Mouse (Mus musculus) forebrain, embryonic 11.5 days (tissue): ENCODE data around the gene Rpl7l1. TPM values are rescaled to one million over a fixed set of nuclear protein-coding genes. Genes with fewer than 3 reads are reported as not detected.

Experiments
- ATAC-seq: fragments of 200-750 bp; cut with Nextera tagmentation; replicated peaks from 2 replicates; pipeline ENCODE4 v1.8.0; 2017; ENCODE audit warnings: moderate TSS enrichment; ENCODE audit not compliant: low FRiP score
- DNase-seq: peaks from one replicate; pipeline ENCODE4 v3.0.0-alpha.2; 2017; ENCODE audit warnings: low spot score
- H3K27ac ChIP-seq: fragments of 300-500 bp; sonication (generic); 2 replicates; pipeline ENCODE4 v1.5.1; 2014; ENCODE audit warnings: low read depth, low read length
- H3K27me3 ChIP-seq: fragments of 300-500 bp; sonication (generic); 2 replicates; pipeline ENCODE4 v1.6.1; 2014; ENCODE audit warnings: mild to moderate bottlenecking, low read length, mixed read lengths; ENCODE audit not compliant: control insufficient read depth, insufficient read depth
- H3K36me3 ChIP-seq: fragments of 300-500 bp; sonication (generic); 2 replicates; pipeline ENCODE4 v1.6.1; 2014; ENCODE audit warnings: mild to moderate bottlenecking, low read length, moderate library complexity, mixed read lengths; ENCODE audit not compliant: control insufficient read depth, insufficient read depth
- H3K4me1 ChIP-seq: fragments of 300-500 bp; sonication (generic); replicated peaks from 2 replicates; pipeline ENCODE4 v1.6.1; 2014; ENCODE audit warnings: low read length, mixed read lengths; ENCODE audit not compliant: control insufficient read depth, insufficient read depth
- H3K4me2 ChIP-seq: fragments of 300-500 bp; sonication (generic); 2 replicates; pipeline ENCODE4 v1.6.1; 2014; ENCODE audit warnings: low read depth, mild to moderate bottlenecking, low read length, moderate library complexity, mixed read lengths; ENCODE audit not compliant: severe bottlenecking
- H3K4me3 ChIP-seq: fragments of 300-500 bp; sonication (generic); 2 replicates; pipeline ENCODE4 v1.5.1; 2014; ENCODE audit warnings: low read depth, low read length
- H3K9ac ChIP-seq: fragments of 300-500 bp; sonication (generic); 2 replicates; pipeline ENCODE4 v1.6.1; 2014; ENCODE audit warnings: low read length
- H3K9me3 ChIP-seq: fragments of 300-500 bp; sonication (generic); 2 replicates; pipeline ENCODE4 v1.6.1; 2016; ENCODE audit warnings: low read length, mixed read lengths; ENCODE audit not compliant: control insufficient read depth
- WGBS: fragments of 180-500 bp; shearing (Covaris S2); extraction: QIAGEN DNeasy Blood & Tissue Kit; methylation state at CpG from one replicate; pipeline ENCODE4 v1.1.7; 2014; 5-methylcytosine and 5-hydroxymethylcytosine counted together
- polyA plus RNA-seq: library from polyadenylated mRNA; unstranded; fragments of >200 nt; fragmentation: Nextera tagmentation; extraction: Ambion mirVana; gene quantifications from 2 replicates; pipeline ENCODE4 v1.2.1, GENCODE M21; 2014

The Rpl7l1 gene
- 178 and 189 TPM in 2 replicates for polyA plus RNA-seq

DNA sequence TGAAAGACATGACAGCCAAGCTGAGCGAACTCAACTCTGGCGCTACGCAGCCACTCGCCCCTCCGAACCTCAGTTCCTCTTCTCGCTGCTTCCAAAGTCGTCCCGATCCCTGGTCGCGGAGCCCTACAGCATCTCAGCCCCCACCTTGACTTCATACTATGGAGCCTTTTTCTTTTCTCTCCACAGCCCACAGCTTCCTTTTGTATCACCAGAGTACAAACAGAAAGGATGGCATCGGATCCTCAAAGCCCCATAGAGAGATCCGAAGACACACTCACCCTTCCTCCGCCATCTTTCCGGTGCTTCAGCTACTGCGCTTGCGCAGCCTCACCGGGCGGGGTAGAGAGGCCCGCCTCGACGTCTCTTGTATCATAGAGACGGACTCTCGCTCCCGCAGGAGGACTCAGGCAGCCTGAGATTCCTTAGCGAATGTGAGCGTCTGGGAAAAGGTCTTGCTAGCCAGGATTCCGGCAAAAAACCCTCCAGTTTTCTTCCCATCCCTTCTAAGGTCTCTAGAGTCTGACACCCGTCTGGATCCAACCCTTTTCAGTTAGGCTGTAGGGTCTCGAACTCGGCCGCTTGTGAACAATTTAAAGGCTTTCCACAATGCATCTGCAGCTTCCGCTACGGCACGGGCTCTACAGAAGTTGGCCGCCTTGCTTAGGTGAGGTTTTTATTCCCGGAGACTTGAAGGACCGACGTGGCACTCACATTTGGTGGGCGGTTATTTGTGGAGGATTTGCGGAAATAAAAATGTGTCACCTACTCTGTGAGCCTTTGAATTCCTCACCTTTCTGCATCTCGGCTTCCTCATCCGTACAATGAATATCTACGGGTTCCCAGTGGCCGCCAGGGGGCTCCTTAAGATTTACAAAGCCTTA is at the start of gene Rpl7l1:
Gene Rpl7l1 (minus strand): TSS at position 332 of the 881 bp plus-strand sequence.
- 1% methylated on average over 44 of the region's 44 CpGs for WGBS
- DNase-seq (peak; percentile 94), ATAC-seq (peak; percentile 94)
- Histone ChIP-seq H3K4me1 (0 out of 2 replicates have a peak, but pooled peaks cover 2% of the 10 kb centered on the region), H3K9me3 (no peaks in the 10 kb centered on the region), H3K4me2 (peak within 1 kb of the TSS; percentile 59), H3K36me3 (peaks cover 22% of the 10 kb centered on the region), H3K4me3 (peak within 1 kb of the TSS; percentile 63), H3K27me3 (no peaks in the 10 kb centered on the region), H3K9ac (peak within 1 kb of the TSS; percentile 74), H3K27ac (peak within 1 kb of the TSS; percentile 68)

DNA sequence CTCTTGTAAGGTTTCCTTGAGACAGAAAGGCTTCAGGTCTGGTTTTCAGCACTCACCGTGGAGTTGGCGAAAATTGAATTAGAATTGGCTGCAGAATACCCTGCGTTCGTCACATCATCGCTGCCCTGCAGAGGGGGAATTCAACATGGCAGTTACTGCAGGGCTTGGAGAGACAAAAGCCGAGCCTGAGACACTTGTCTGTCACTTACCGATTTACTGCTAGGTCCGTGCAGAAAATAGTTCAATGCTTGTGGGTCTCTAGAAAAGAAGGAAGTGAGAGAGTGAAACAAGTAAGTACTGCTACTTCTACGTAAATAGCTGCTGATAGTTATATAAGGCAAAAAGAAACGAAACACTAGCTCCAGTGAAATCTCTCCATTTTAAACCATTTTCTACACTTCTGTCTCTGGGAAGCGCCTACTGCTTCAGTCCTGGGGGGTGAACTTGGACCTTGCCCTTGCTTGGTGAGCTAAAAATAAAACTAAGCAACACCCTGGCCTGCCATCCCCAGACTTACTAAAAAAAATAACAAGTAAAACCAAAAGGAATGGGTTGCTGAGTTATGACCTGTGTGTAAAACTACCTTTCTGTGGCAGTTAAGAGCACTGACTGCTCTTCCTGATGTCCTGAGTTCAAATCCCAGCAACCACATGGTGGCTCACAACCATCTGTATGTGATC is 47.5 kb upstream of the Rpl7l1 start:
- WGBS = 93% methylated on average over 11 of the region's 11 CpGs
- ATAC-seq = no peak

DNA sequence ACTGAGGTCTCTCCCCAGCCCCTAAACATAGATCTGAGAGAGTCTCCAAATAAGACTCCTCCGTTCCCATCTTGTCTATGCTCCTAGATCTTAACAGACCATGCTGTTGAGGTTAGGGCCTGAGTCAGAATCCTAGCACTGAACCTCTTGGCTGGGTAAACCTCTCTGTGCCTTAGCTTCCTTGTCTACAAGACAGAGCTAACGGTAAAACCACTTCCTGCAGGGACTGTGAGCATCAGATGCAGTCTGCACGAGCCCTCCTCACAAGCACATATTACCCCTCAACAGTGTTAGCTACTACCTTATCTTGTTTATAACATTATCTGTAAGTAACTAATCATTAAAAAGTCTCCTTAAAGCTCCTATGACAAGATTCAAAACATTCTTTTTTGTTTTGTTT is 46.5 kb upstream of the Rpl7l1 start:
- no peak overlapping the region for H3K4me3 ChIP-seq
- H3K4me2 ChIP-seq = no peak overlapping the region
- no peak for ATAC-seq
- no peak overlapping the region for H3K9ac ChIP-seq
- 93% methylated on average over 3 of the region's 3 CpGs for WGBS
- H3K4me1 ChIP-seq = no peaks in the 10 kb centered on the region
- H3K9me3 ChIP-seq = no peaks in the 10 kb centered on the region
- no peaks in the 10 kb centered on the region; the same call in 1 of the 2 replicates for H3K36me3 ChIP-seq
- H3K27me3 ChIP-seq = no peaks in the 10 kb centered on the region
- no peak overlapping the region for H3K27ac ChIP-seq
- no peak for DNase-seq

More for the DNA sequence above, 47.5 kb upstream of the Rpl7l1 start:
- no peaks in the 10 kb centered on the region for H3K27me3 ChIP-seq
- H3K4me2 ChIP-seq = no peak overlapping the region
- no peaks in the 10 kb centered on the region for H3K36me3 ChIP-seq
- H3K9me3 ChIP-seq = no peaks in the 10 kb centered on the region
- no peak overlapping the region for H3K27ac ChIP-seq
- DNase-seq = no peak
- H3K4me1 ChIP-seq = no peaks in the 10 kb centered on the region
- H3K9ac ChIP-seq = no peak overlapping the region
- H3K4me3 ChIP-seq = no peak overlapping the region

DNA sequence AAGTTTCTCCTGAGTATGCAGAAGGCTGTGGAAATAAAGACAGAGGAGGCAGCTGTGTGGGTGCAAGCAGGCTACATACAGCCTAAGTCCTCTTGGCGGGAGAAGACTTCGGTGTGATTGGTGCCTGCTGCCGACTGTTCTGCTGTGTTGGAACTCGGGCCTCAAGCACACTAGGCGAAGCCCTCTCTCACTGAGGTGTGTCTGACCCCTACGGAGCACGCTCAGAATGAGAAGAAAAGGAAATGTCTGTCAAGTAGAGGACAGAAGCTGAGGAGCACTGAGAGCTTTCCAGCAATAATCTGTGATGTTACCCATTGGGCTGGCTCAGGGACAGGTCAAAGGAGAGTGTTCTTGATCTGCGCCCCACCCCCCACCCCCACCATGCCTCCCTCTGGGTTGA is 40.6 kb upstream of the Rpl7l1 start:
- Histone ChIP-seq H3K36me3 (no peaks in the 10 kb centered on the region; the same call in 1 of the 2 replicates), H3K9me3 (no peaks in the 10 kb centered on the region), H3K4me1 (no peaks in the 10 kb centered on the region), H3K27me3 (no peaks in the 10 kb centered on the region), H3K9ac (no peak overlapping the region), H3K27ac (no peak overlapping the region), H3K4me3 (no peak overlapping the region), H3K4me2 (no peak overlapping the region)
- no peak for ATAC-seq
- DNase-seq = no peak
- 91% methylated on average over 8 of the region's 8 CpGs for WGBS

DNA sequence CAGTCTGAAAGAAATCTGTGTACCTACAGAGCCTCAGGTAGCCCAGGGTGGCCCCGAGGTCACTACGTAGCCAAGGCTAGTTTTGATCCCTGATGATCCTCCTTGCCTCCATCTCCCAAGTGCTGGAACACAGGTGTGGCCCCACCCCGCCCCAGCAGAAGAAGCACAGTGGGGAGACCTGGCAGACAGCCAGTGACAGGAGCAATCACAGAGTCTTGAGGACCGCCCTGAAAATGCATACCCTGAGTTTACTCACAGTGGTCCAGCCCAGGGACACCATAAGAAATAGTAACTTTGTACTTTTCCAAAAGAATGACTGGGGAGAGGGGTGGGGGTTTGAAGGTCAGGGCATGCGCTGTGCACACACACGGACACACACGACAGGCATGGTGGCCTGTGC is 38.2 kb upstream of the Rpl7l1 start:
- Histone ChIP-seq H3K27ac (no peak overlapping the region), H3K36me3 (no peaks in the 10 kb centered on the region; the same call in 1 of the 2 replicates), H3K27me3 (no peaks in the 10 kb centered on the region), H3K4me3 (no peak overlapping the region), H3K4me2 (no peak overlapping the region), H3K9ac (no peak overlapping the region), H3K4me1 (no peaks in the 10 kb centered on the region), H3K9me3 (no peaks in the 10 kb centered on the region)
- WGBS = 89% methylated on average over 7 of the region's 7 CpGs
- DNase-seq (no peak), ATAC-seq (no peak)

DNA sequence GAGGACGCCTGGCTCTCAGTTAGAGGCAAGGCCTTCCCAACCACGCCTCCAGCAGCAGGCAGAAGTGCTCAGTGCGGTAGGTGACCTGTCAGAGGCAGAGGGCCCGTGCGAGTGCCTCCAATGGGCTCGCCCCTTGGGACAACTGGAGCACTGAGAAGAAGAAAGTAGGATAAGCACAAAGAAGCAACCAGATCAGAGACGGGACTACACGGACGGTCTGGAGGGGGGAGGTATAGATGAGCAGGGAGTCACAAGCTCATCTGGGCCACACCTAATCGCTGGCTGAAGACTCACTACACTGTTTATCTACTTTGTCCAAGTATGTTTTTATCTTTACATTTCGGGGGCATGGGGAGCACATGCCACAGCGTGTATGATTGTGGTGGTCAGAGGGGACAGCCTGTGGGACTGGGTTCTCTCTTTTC is 35.3 kb upstream of the Rpl7l1 start:
- no peaks in the 10 kb centered on the region for H3K36me3 ChIP-seq
- ATAC-seq = no peak
- 92% methylated on average over 12 of the region's 12 CpGs for WGBS

DNA sequence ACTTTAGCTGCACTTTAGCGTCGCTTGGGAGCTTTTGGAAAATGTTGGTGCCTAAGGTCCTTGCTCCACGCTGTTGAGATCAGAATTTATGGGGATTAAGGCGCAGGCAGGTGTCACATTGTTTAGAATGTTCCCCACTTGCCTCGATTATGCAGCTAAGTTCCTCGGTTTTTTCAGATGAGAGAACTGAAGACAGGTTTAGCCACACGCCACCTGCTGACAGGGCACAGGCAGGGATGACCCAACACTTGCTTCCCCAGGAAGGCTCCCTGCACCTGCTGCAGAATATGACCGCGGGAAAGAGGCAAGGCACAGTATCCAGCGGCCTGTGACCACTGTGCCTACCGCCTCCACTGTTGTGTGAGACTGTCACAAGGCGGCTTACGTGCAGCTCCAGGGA is 33.8 kb upstream of the Rpl7l1 start:
- 71% methylated on average over 13 of the region's 13 CpGs for WGBS
- DNase-seq (no peak), ATAC-seq (no peak)
- Histone ChIP-seq H3K27me3 (no peaks in the 10 kb centered on the region), H3K9ac (no peak overlapping the region), H3K4me2 (no peak overlapping the region), H3K4me3 (no peak overlapping the region), H3K27ac (no peak overlapping the region), H3K36me3 (no peaks in the 10 kb centered on the region; the same call in 1 of the 2 replicates), H3K9me3 (no peaks in the 10 kb centered on the region), H3K4me1 (no peaks in the 10 kb centered on the region)

More for the DNA sequence above, 35.3 kb upstream of the Rpl7l1 start:
- Histone ChIP-seq H3K9ac (no peak overlapping the region), H3K4me2 (no peak overlapping the region), H3K27ac (no peak overlapping the region), H3K9me3 (no peaks in the 10 kb centered on the region), H3K4me3 (no peak overlapping the region), H3K27me3 (no peaks in the 10 kb centered on the region), H3K4me1 (no peaks in the 10 kb centered on the region)
- DNase-seq = no peak

DNA sequence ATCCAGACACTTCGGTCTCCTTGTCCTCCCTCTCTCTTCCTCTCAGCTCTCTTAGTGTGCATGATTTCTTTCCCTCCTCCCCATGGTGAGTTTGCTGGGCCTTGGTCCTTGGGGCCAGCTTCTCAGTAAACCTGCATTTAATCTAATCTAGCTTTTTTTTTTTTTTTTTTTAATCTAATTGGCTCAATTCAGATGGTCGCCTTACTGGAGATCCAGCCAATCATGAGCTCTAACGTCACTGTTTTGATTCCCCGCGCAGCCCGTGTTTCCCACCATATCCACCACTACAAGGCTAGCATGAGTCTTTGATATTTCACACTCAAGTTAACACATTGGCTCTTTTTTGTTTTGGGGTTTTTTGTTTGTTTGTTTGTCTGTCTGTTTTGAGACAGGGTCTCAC is 32.0 kb upstream of the Rpl7l1 start:
- DNase-seq = no peak
- no peaks in the 10 kb centered on the region for H3K4me1 ChIP-seq
- no peaks in the 10 kb centered on the region for H3K9me3 ChIP-seq
- H3K27ac ChIP-seq = no peak overlapping the region
- WGBS = 91% methylated on average over 6 of the region's 6 CpGs
- no peak overlapping the region for H3K4me2 ChIP-seq
- no peaks in the 10 kb centered on the region; the same call in 1 of the 2 replicates for H3K36me3 ChIP-seq
- H3K4me3 ChIP-seq = no peak overlapping the region
- H3K9ac ChIP-seq = no peak overlapping the region
- H3K27me3 ChIP-seq = no peaks in the 10 kb centered on the region
- ATAC-seq = no peak
